Mouse (Mus musculus) ovary, postnatal 36 days (tissue): Measurements from ENCODE around the gene Bank1.

ENCODE experiments used
- DNase-seq: peaks from one replicate; pipeline ENCODE4 v3.0.0; 2022; ENCODE audit warnings: low spot score, mixed read lengths

The Bank1 gene

GRCm38 (mm10) chr3:136007081-136007828 is 318.6 kb downstream of the Bank1 start:
- no peak for DNase-seq
